Mouse (Mus musculus) CD4-positive, CD25-positive, alpha-beta regulatory T cell, adult 4 months (primary cell): ENCODE measurements at regions not wholly inside any gene's neighbourhood (a gene's known extent, or its start where the extent isn't known, plus 50 kb on each side); places are given as distances from the start of the nearest gene placed in this dataset.

Experiments
- ATAC-seq: one replicate; pipeline ENCODE4 v1.8.0; 2017

DNA sequence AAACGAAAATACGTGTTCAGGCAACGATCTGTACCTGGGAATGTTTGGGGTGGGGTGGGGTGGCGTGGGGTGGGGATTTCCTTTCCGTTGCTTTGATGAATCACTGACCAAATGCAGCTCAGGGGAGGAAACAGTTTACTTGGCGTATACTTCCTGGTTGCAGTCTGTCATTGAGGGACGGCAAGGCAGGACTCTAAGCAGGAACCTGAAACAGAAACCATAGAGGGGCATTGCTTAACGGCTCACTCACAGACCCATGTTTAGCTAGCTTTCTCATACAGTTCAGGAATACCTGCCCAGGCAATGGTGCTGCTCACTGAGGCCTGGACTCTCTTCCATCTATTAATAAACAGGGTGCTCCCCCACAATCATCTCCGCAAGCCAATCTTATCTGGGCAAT is 55.1 kb upstream of the Smox start:
- no peak for ATAC-seq

DNA sequence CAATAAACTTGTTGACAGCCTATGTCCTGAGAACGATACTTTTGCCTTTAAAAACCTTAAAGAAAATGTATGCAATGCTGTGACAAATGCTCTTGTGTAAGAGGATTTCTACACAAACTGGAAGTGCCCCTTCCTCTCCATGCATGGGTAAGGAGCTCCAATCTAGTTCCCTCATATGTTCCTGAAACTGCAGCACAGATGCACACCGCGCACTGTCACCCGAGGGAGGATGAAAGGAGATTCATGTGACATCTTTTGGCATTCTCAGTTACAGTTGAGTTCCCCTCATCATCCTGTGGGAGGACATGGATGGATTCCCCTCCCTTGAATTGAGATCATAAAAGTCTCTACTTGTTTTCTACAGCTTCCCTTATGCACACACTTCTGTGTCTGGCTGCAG is 60.8 kb upstream of the Smox start:
- ATAC-seq: no peak

- no peak for ATAC-seq
Observed at GRCm38 (mm10) chr2:131428089-131428488, 63.2 kb upstream of the Smox start.

DNA sequence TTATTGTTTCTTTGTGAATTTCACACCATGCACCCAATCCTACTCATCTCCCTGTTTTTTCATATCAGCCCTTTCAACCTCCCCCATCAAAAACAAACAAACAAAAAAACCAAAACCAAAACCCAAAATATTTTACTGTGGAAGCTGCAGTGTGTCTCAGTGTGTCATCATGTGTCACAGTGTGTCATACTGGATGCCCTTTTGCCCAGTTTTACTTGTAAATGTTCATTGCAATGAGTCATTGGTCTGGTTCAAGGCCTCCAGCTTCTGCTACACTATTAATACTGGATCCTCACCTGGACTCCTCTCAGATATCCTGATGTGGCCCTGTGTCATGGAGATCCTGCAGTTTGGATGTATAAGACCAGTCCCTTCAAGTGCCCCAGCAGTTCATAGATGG is 64.4 kb upstream of the Smox start:
- ATAC-seq: no peak

DNA sequence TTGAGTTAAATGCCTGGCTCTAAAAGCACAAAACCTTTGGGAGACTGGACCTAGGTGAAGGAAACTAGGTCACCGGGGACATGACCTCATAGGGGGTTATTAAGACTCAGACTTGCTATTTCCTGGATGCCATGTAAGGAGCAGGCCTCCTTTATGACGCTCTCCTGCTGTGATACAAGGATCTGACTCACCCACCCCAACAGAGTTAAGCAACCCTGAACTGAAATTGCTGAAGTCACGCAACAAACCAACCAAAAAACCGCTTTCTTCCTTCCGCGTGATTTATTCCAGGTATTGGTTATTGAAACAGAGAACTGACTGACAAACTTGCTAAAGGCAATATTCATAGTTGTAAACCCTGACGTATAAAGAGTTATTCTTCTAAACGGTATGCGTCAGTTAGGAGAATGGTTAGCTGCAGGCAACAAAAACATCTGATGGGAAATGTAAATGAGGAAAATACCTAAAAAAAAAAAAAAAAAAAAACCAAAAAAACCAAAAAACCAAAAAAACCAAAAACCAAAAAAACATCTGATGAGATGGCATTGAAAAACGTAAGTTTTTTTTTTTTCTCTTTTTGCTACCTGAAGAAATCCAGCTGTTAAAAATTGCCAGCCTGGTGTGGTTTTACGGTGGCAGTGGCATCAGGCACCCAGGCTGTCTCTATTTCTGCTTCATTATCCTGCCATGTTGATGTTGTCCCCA is 67.5 kb upstream of the Smox start:
- no peak for ATAC-seq

DNA sequence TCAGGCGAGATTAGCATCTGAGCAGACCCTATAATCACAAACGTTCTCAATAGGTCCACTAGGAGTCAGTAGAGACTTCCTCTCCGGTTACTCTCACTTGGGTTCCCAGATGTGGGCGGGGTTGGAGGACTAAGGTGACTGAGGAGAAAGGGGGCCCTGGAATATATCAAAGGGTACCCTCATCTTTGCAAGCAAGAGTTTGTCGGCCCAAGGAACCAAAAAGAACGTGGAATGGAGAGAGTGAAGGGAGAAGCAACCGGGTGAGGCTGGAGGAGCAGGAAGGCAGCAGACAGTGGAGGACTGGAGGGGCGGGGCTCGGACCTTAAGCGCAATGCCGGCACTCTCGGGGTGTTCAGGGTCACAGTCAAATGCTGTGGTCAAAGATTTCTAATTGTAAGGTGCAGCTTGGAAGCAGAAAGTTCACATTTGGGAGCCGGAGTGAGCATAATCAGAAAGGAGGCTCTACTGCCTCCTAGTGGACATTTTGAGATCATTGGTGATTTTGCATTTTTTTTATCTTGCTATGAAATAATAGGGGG is 68.3 kb upstream of the Smox start:
- ATAC-seq: peak; percentile 94

DNA sequence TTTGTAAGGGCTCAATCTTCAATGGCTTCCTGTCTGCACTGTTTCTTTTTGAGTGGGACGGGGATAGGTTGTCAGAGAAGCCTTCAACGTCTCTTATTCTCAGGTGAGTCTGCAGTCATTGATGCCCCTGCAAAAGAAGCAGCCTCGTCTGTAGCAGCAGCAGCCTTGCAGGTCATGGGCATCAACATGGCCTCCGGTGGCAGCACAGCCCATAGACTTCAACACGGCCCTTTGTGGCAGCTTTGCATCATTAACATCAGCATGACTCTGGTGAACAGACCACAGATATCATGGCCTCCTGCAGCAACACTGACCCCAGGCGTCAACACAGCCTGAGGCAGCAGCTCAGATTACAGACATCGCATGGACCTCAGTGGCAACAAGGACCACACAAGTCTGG is 65.4 kb upstream of the Rnf24 start:
- no peak for ATAC-seq

GRCm38 (mm10) chr2:131417472-131417871 is 64.8 kb upstream of the Rnf24 start:
- no peak for ATAC-seq

DNA sequence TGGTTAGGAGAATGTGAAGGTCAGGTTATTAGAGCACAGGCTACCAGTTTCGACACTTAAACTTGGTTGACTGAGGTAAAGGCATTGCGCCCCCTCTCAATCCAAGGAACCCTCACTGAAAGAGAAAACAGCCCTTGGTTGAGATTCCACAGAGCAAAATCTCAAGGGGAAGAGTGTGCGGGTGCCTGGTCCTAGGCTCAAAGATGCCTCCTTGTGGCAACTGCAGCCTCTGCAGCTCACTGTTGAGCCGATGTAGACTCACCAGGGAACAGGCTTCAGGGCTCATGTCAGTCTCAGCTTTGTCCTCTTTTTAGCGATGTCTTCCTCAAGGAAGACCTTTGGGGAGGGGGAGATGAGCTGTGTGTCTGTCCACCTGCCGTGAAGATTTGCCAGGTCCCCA is 63.8 kb upstream of the Rnf24 start:
- peak; percentile 79 for ATAC-seq

- ATAC-seq: no peak
Observed at GRCm38 (mm10) chr2:131410906-131411520, 58.3 kb upstream of the Rnf24 start.

- no peak for ATAC-seq
Observed at GRCm38 (mm10) chr2:131407337-131407736, 54.6 kb upstream of the Rnf24 start.

- no peak for ATAC-seq
Observed at GRCm38 (mm10) chr2:131404218-131404555, 51.5 kb upstream of the Rnf24 start.

GRCm38 (mm10) chr2:131403543-131404217 is 51.0 kb upstream of the Rnf24 start:
- ATAC-seq: no peak
